Mouse (Mus musculus): ENCODE results near the gene Foxp2. TPM values are rescaled to one million over a fixed set of nuclear protein-coding genes. Genes with fewer than 3 reads are reported as not detected.

Gene Foxp2
- polyA plus RNA-seq, 1 experiment from 2014 or later = 44.4 TPM

- WGBS = 90% methylated on average over 3 of the region's 3 CpGs
Measured at GRCm38 (mm10) chr6:15028488-15028887, 127.3 kb downstream of the Foxp2 start.

GRCm38 (mm10) chr6:15029446-15030125, 128.4 kb downstream of the Foxp2 start:
- Histone ChIP-seq H3K27me3 (replicated peaks; ENCODE audit: control insufficient read depth, insufficient read depth, low read length) (no peaks in the 10 kb centered on the region), H3K4me3 (replicated peaks; ENCODE audit: low read length) (no peak overlapping the region), H3K9me3 (ENCODE audit: control insufficient read depth, low read length) (no peaks in the 10 kb centered on the region), H3K4me1 (replicated peaks; ENCODE audit: control insufficient read depth, insufficient read depth, low read length) (no peaks in the 10 kb centered on the region), H3K27ac (ENCODE audit: low read length) (no peak overlapping the region), H3K9ac (replicated peaks; ENCODE audit: low read depth, low read length) (no peak overlapping the region), H3K4me2 (ENCODE audit: low read length) (no peak overlapping the region), H3K36me3 (ENCODE audit: control insufficient read depth, insufficient read depth) (no peaks in the 10 kb centered on the region)
- no peak for ATAC-seq
- 80% methylated on average over 7 of the region's 7 CpGs for WGBS

More at GRCm38 (mm10) chr6:15028488-15028887, 127.3 kb downstream of the Foxp2 start:
- H3K27ac ChIP-seq (ENCODE audit: low read length) = no peak overlapping the region
- H3K4me2 ChIP-seq (ENCODE audit: low read length) = no peak overlapping the region
- no peaks in the 10 kb centered on the region for H3K9me3 ChIP-seq (ENCODE audit: control insufficient read depth, low read length)
- no peaks in the 10 kb centered on the region for H3K4me1 ChIP-seq (replicated peaks; ENCODE audit: control insufficient read depth, insufficient read depth, low read length)
- H3K36me3 ChIP-seq (ENCODE audit: control insufficient read depth, insufficient read depth) = no peaks in the 10 kb centered on the region
- H3K9ac ChIP-seq (replicated peaks; ENCODE audit: low read depth, low read length) = no peak overlapping the region
- ATAC-seq = no peak
- H3K27me3 ChIP-seq (replicated peaks; ENCODE audit: control insufficient read depth, insufficient read depth, low read length) = no peaks in the 10 kb centered on the region
- no peak overlapping the region for H3K4me3 ChIP-seq (replicated peaks; ENCODE audit: low read length)

- H3K36me3 ChIP-seq (ENCODE audit: control insufficient read depth, insufficient read depth) = no peaks in the 10 kb centered on the region
- H3K9ac ChIP-seq (replicated peaks; ENCODE audit: low read depth, low read length) = no peak overlapping the region
- WGBS = 23% methylated on average over 1 of the region's 1 CpGs
- no peak overlapping the region for H3K27ac ChIP-seq (ENCODE audit: low read length)
- H3K4me1 ChIP-seq (replicated peaks; ENCODE audit: control insufficient read depth, insufficient read depth, low read length) = no peaks in the 10 kb centered on the region
- no peak for ATAC-seq
- no peaks in the 10 kb centered on the region for H3K27me3 ChIP-seq (replicated peaks; ENCODE audit: control insufficient read depth, insufficient read depth, low read length)
- H3K4me2 ChIP-seq (ENCODE audit: low read length) = no peak overlapping the region
- H3K4me3 ChIP-seq (replicated peaks; ENCODE audit: low read length) = no peak overlapping the region
- no peaks in the 10 kb centered on the region for H3K9me3 ChIP-seq (ENCODE audit: control insufficient read depth, low read length)
Measured at GRCm38 (mm10) chr6:15063246-15063645, 162.1 kb downstream of the Foxp2 start.

GRCm38 (mm10) chr6:15101548-15101947, 200.4 kb downstream of the Foxp2 start:
- H3K4me1 ChIP-seq (replicated peaks; ENCODE audit: control insufficient read depth, insufficient read depth, low read length) = no peaks in the 10 kb centered on the region
- no peaks in the 10 kb centered on the region for H3K36me3 ChIP-seq (ENCODE audit: control insufficient read depth, insufficient read depth)
- no peak overlapping the region for H3K27ac ChIP-seq (ENCODE audit: low read length)
- H3K9me3 ChIP-seq (ENCODE audit: control insufficient read depth, low read length) = no peaks in the 10 kb centered on the region
- H3K27me3 ChIP-seq (replicated peaks; ENCODE audit: control insufficient read depth, insufficient read depth, low read length) = no peaks in the 10 kb centered on the region
- WGBS = 47% methylated on average over 1 of the region's 1 CpGs
- no peak overlapping the region for H3K9ac ChIP-seq (replicated peaks; ENCODE audit: low read depth, low read length)
- no peak overlapping the region for H3K4me3 ChIP-seq (replicated peaks; ENCODE audit: low read length)
- peak; percentile 66 for ATAC-seq
- H3K4me2 ChIP-seq (ENCODE audit: low read length) = no peak overlapping the region

- 68% methylated on average over 5 of the region's 5 CpGs for WGBS
- H3K4me1 ChIP-seq (replicated peaks; ENCODE audit: control insufficient read depth, insufficient read depth, low read length) = no peaks in the 10 kb centered on the region
- ATAC-seq = peak; percentile 75
Measured at GRCm38 (mm10) chr6:15120916-15121315, 219.8 kb downstream of the Foxp2 start.

GRCm38 (mm10) chr6:15121339-15121738, 220.2 kb downstream of the Foxp2 start:
- Histone ChIP-seq H3K27ac (ENCODE audit: low read length) (no peak overlapping the region), H3K36me3 (ENCODE audit: control insufficient read depth, insufficient read depth) (no peaks in the 10 kb centered on the region), H3K4me1 (replicated peaks; ENCODE audit: control insufficient read depth, insufficient read depth, low read length) (no peaks in the 10 kb centered on the region), H3K4me3 (replicated peaks; ENCODE audit: low read length) (no peak overlapping the region), H3K9ac (replicated peaks; ENCODE audit: low read depth, low read length) (no peak overlapping the region), H3K4me2 (ENCODE audit: low read length) (no peak overlapping the region), H3K27me3 (replicated peaks; ENCODE audit: control insufficient read depth, insufficient read depth, low read length) (no peaks in the 10 kb centered on the region), H3K9me3 (ENCODE audit: control insufficient read depth, low read length) (no peaks in the 10 kb centered on the region)
- ATAC-seq = no peak

More at GRCm38 (mm10) chr6:15120916-15121315, 219.8 kb downstream of the Foxp2 start:
- Histone ChIP-seq H3K9ac (replicated peaks; ENCODE audit: low read depth, low read length) (no peak overlapping the region), H3K9me3 (ENCODE audit: control insufficient read depth, low read length) (no peaks in the 10 kb centered on the region), H3K27me3 (replicated peaks; ENCODE audit: control insufficient read depth, insufficient read depth, low read length) (no peaks in the 10 kb centered on the region), H3K36me3 (ENCODE audit: control insufficient read depth, insufficient read depth) (no peaks in the 10 kb centered on the region), H3K4me3 (replicated peaks; ENCODE audit: low read length) (no peak overlapping the region), H3K27ac (ENCODE audit: low read length) (no peak overlapping the region), H3K4me2 (ENCODE audit: low read length) (no peak overlapping the region)

- Histone ChIP-seq H3K4me1 (replicated peaks; ENCODE audit: control insufficient read depth, insufficient read depth, low read length) (no peaks in the 10 kb centered on the region), H3K36me3 (ENCODE audit: control insufficient read depth, insufficient read depth) (no peaks in the 10 kb centered on the region), H3K4me2 (ENCODE audit: low read length) (no peak overlapping the region), H3K9me3 (ENCODE audit: control insufficient read depth, low read length) (no peaks in the 10 kb centered on the region), H3K4me3 (replicated peaks; ENCODE audit: low read length) (no peak overlapping the region), H3K9ac (replicated peaks; ENCODE audit: low read depth, low read length) (no peak overlapping the region), H3K27me3 (replicated peaks; ENCODE audit: control insufficient read depth, insufficient read depth, low read length) (no peaks in the 10 kb centered on the region), H3K27ac (ENCODE audit: low read length) (no peak overlapping the region)
- ATAC-seq = no peak
- 79% methylated on average over 2 of the region's 2 CpGs for WGBS
Measured at GRCm38 (mm10) chr6:15130142-15130541, 229.0 kb downstream of the Foxp2 start.

- Histone ChIP-seq H3K9ac (replicated peaks; ENCODE audit: low read depth, low read length) (no peak overlapping the region), H3K4me3 (replicated peaks; ENCODE audit: low read length) (no peak overlapping the region), H3K4me2 (ENCODE audit: low read length) (no peak overlapping the region), H3K9me3 (ENCODE audit: control insufficient read depth, low read length) (no peaks in the 10 kb centered on the region), H3K4me1 (replicated peaks; ENCODE audit: control insufficient read depth, insufficient read depth, low read length) (no peaks in the 10 kb centered on the region), H3K27ac (ENCODE audit: low read length) (no peak overlapping the region), H3K27me3 (replicated peaks; ENCODE audit: control insufficient read depth, insufficient read depth, low read length) (no peaks in the 10 kb centered on the region), H3K36me3 (ENCODE audit: control insufficient read depth, insufficient read depth) (no peaks in the 10 kb centered on the region)
- ATAC-seq = no peak
- WGBS = 77% methylated on average over 1 of the region's 1 CpGs
Measured at GRCm38 (mm10) chr6:15142094-15142493, 240.9 kb downstream of the Foxp2 start.

GRCm38 (mm10) chr6:15151619-15152018, 250.5 kb downstream of the Foxp2 start:
- Histone ChIP-seq H3K9ac (replicated peaks; ENCODE audit: low read depth, low read length) (no peak overlapping the region), H3K4me2 (ENCODE audit: low read length) (no peak overlapping the region), H3K36me3 (ENCODE audit: control insufficient read depth, insufficient read depth) (no peaks in the 10 kb centered on the region), H3K9me3 (ENCODE audit: control insufficient read depth, low read length) (no peaks in the 10 kb centered on the region), H3K4me3 (replicated peaks; ENCODE audit: low read length) (no peak overlapping the region), H3K27ac (ENCODE audit: low read length) (no peak overlapping the region), H3K27me3 (replicated peaks; ENCODE audit: control insufficient read depth, insufficient read depth, low read length) (no peaks in the 10 kb centered on the region), H3K4me1 (replicated peaks; ENCODE audit: control insufficient read depth, insufficient read depth, low read length) (no peaks in the 10 kb centered on the region)
- 0 out of 2 replicates have a peak, but pooled peaks have one; percentile 15 for ATAC-seq
- 15% methylated on average over 3 of the region's 3 CpGs for WGBS
